Mouse (Mus musculus): Measurements from ENCODE around the gene Dock8. TPM values are rescaled to one million over a fixed set of nuclear protein-coding genes. Genes with fewer than 3 reads are reported as not detected.

Dock8 gene
- polyA plus RNA-seq (2011; ENCODE audit: insufficient read depth, insufficient read length, low read depth, missing spikeins): 0.57 and 2.6 TPM in 2 replicates

DNA sequence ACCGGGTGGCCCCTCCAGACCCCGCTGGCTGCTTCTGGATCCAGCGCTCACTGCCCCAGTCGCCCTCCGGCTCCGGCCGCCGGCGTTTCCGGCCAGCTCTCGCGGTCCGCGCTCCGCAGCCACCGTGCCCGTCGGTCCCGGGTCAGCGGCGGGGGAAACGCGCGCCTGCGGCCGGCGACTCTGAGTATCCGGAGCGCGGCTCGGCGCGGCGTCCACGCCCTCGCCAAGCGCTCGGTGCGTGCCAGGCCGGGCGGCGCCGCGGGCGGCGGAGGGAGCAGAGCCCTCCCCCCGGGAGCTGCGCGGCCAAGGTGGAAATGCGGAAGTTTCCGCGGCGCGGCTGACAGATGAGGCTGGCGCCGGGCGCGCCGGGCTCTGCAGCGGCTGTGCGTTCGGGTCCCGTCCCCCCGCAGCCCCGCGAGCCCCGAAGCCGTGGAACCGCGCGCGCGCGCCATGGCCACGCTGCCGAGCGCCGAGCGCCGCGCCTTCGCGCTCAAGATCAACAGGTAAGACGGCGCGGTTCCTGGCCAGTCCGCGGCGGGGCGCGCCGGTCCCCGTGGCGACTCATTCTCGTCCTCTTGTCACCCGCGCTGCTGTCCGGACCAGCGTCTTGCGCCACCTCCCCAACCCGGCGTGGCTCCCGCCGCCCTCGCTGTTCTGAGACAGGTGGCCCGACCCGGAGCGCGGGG is at the start of gene Dock8:
Dock8 (plus strand) TSS at position 334 of the 686 bp plus-strand sequence.
- TF ChIP-seq EP300 (IDR thresholded peaks at IDR 0.05; ENCODE audit: insufficient read depth, low read depth, low read length) (no peak), POLR2A (IDR thresholded peaks at IDR 0.05; ENCODE audit: insufficient read depth, low read length) (no peak), CTCF (IDR thresholded peaks at IDR 0.05; ENCODE audit: low read depth, low read length) (no peak)
- H3K4me1 ChIP-seq (ENCODE audit: control insufficient read depth, insufficient read depth, low read length): no peaks in the 10 kb centered on the region
- no peak within 1 kb of the TSS for H3K27ac ChIP-seq (ENCODE audit: insufficient read depth, low read length)

DNA sequence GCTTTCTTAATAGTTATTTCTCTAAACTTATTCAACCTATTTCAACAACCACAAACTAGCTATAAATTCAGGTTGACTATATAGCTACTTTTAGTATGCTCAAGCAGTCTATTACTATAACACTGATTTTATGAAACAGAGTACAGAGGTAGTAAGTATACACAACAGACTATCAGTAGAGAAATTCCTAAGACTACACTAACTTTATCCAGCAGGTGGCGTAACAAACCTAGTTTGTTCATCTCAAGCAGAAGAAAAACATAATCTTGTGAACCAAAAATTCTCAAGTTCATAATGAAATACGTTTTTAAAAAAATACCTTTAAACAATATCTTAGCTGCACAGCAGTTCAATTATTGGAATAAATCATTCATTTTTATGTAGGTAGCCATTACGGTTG is 40.8 kb upstream of the Dock8 start:
- Histone ChIP-seq H3K36me3 (ENCODE audit: control insufficient read depth, insufficient read depth, low read length, poor library complexity, severe bottlenecking) (peaks cover 12% of the 10 kb centered on the region), H3K27me3 (ENCODE audit: control insufficient read depth, insufficient read depth, low read length, poor library complexity, severe bottlenecking) (no peaks in the 10 kb centered on the region), H3K4me1 (ENCODE audit: control insufficient read depth, insufficient read depth, low read length) (no peaks in the 10 kb centered on the region), H3K4me3 (ENCODE audit: low read depth, low read length) (no peak overlapping the region), H3K27ac (ENCODE audit: insufficient read depth, low read length) (no peak overlapping the region), H3K9ac (ENCODE audit: low read depth, poor library complexity, severe bottlenecking) (no peak overlapping the region), H3K9me3 (replicated peaks; ENCODE audit: control insufficient read depth, insufficient read depth, low read length, poor library complexity, severe bottlenecking) (no peaks in the 10 kb centered on the region)
- TF ChIP-seq POLR2A (IDR thresholded peaks at IDR 0.05; ENCODE audit: insufficient read depth, low read length) (no peak), CTCF (IDR thresholded peaks at IDR 0.05; ENCODE audit: low read depth, low read length) (no peak), EP300 (IDR thresholded peaks at IDR 0.05; ENCODE audit: insufficient read depth, low read depth, low read length) (no peak)

More for the DNA sequence above, at the start of gene Dock8:
- Histone ChIP-seq H3K4me3 (ENCODE audit: low read depth, low read length) (peak within 1 kb of the TSS; percentile 86), H3K9ac (ENCODE audit: low read depth, poor library complexity, severe bottlenecking) (peak within 1 kb of the TSS; percentile 95), H3K27me3 (ENCODE audit: control insufficient read depth, insufficient read depth, low read length, poor library complexity, severe bottlenecking) (peaks cover 20% of the 10 kb centered on the region), H3K36me3 (ENCODE audit: control insufficient read depth, insufficient read depth, low read length, poor library complexity, severe bottlenecking) (no peaks in the 10 kb centered on the region; the same call in 1 of the 2 replicates), H3K9me3 (replicated peaks; ENCODE audit: control insufficient read depth, insufficient read depth, low read length, poor library complexity, severe bottlenecking) (no peaks in the 10 kb centered on the region)

DNA sequence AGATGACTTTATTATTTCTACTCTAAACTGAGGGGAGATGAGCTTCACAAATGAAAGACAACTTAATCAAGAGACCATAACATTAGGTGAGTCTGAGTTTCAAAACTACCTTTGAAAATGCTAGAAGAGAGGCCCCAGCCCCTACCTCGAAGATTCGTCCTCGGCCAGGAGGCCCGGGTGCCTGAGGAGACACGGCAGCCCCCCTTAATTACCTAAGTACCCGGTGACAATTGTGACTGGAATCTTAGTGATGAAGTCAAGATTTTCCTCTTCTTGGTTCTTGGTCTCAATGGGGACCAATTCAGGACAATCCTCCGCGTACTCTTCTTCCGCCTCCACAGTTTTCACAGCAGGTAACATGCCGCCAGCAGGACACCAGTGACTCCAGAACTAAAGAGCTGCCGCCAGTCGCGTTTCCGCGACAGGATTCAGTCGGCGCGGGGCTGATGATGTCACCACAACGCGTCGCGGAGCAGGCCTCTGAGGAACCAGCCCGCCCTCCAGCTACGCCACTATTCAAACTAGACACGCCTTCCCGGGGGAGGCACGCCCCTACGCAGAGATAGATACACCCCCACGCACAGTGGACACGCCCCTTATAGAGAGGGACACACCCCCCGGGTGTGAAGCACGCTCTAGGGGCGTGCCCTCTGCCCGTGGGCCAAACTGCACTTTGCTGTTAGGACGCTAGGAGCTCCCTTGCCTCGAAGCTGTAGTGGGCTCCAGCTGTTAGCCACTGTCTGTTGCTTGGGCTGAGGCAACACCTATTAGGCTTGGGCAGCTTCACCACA is 38.0 kb upstream of the Dock8 start, which contains the start of gene Cbwd1:
Cbwd1 (minus strand) TSS at position 439 of the 791 bp plus-strand sequence.
- no peaks in the 10 kb centered on the region for H3K9me3 ChIP-seq (replicated peaks; ENCODE audit: control insufficient read depth, insufficient read depth, low read length, poor library complexity, severe bottlenecking)
- H3K9ac ChIP-seq (ENCODE audit: low read depth, poor library complexity, severe bottlenecking): peak within 1 kb of the TSS; percentile 70
- H3K27ac ChIP-seq (ENCODE audit: insufficient read depth, low read length): no peak within 1 kb of the TSS
- H3K36me3 ChIP-seq (ENCODE audit: control insufficient read depth, insufficient read depth, low read length, poor library complexity, severe bottlenecking): peaks cover 3% of the 10 kb centered on the region; the same call in 1 of the 2 replicates
- H3K4me3 ChIP-seq (ENCODE audit: low read depth, low read length): peak within 1 kb of the TSS; percentile 87
- peak; percentile 85 for TF ChIP-seq POLR2A (IDR thresholded peaks at IDR 0.05; ENCODE audit: insufficient read depth, low read length)
- peak; percentile 52; the same call in 1 of the 2 replicates for TF ChIP-seq EP300 (IDR thresholded peaks at IDR 0.05; ENCODE audit: insufficient read depth, low read depth, low read length)
- TF ChIP-seq CTCF (IDR thresholded peaks at IDR 0.05; ENCODE audit: low read depth, low read length): peak; percentile 77
- H3K27me3 ChIP-seq (ENCODE audit: control insufficient read depth, insufficient read depth, low read length, poor library complexity, severe bottlenecking): no peaks in the 10 kb centered on the region
- H3K4me1 ChIP-seq (ENCODE audit: control insufficient read depth, insufficient read depth, low read length): no peaks in the 10 kb centered on the region

DNA sequence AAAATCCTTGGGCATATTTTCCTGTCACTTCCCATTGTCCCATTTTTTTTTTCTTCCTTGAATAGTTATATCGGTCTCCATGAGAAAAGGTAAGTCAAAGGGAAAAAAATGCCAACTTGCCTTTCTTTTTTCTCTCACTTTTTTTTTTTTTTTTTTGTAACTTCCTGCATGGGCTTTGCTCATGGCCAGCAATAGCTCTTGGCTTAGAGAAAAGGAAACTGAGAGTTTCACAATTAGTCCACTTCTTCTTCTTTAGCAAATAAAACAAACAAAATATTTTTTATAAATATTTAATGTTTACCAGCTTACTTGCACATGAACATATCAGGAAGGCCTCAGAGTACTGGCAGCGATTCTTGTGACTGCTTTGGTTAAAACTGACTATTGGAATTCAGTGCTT is 33.1 kb upstream of the Dock8 start:
- Histone ChIP-seq H3K4me3 (ENCODE audit: low read depth, low read length) (no peak overlapping the region), H3K36me3 (ENCODE audit: control insufficient read depth, insufficient read depth, low read length, poor library complexity, severe bottlenecking) (no peaks in the 10 kb centered on the region), H3K27ac (ENCODE audit: insufficient read depth, low read length) (no peak overlapping the region), H3K9ac (ENCODE audit: low read depth, poor library complexity, severe bottlenecking) (no peak overlapping the region), H3K9me3 (replicated peaks; ENCODE audit: control insufficient read depth, insufficient read depth, low read length, poor library complexity, severe bottlenecking) (no peaks in the 10 kb centered on the region), H3K4me1 (ENCODE audit: control insufficient read depth, insufficient read depth, low read length) (no peaks in the 10 kb centered on the region), H3K27me3 (ENCODE audit: control insufficient read depth, insufficient read depth, low read length, poor library complexity, severe bottlenecking) (no peaks in the 10 kb centered on the region)
- no peak for TF ChIP-seq CTCF (IDR thresholded peaks at IDR 0.05; ENCODE audit: low read depth, low read length)
- TF ChIP-seq EP300 (IDR thresholded peaks at IDR 0.05; ENCODE audit: insufficient read depth, low read depth, low read length): no peak
- no peak for TF ChIP-seq POLR2A (IDR thresholded peaks at IDR 0.05; ENCODE audit: insufficient read depth, low read length)

DNA sequence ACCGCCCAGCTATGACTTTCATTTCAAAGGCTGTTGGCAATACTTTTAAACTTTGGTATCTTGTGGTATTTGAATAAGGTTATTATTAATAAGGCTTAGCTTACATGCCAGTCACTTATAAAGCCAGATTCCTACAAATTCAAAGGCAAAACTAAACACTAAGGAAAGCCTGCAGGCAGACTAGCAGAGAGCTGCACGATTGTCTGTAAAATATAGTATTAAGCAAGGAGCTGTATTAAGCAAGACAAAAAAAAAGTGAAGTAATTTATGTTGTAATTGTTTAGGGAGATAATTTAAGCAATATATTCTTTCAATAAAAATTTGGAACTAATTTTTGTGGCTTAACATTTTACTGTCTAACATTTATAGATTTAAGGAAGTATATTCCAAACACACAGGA is 32.4 kb upstream of the Dock8 start:
- H3K27ac ChIP-seq (ENCODE audit: insufficient read depth, low read length): no peak overlapping the region
- H3K9me3 ChIP-seq (replicated peaks; ENCODE audit: control insufficient read depth, insufficient read depth, low read length, poor library complexity, severe bottlenecking): no peaks in the 10 kb centered on the region
- no peak for TF ChIP-seq CTCF (IDR thresholded peaks at IDR 0.05; ENCODE audit: low read depth, low read length)
- TF ChIP-seq EP300 (IDR thresholded peaks at IDR 0.05; ENCODE audit: insufficient read depth, low read depth, low read length): no peak
- no peak for TF ChIP-seq POLR2A (IDR thresholded peaks at IDR 0.05; ENCODE audit: insufficient read depth, low read length)
- H3K4me1 ChIP-seq (ENCODE audit: control insufficient read depth, insufficient read depth, low read length): no peaks in the 10 kb centered on the region
- H3K36me3 ChIP-seq (ENCODE audit: control insufficient read depth, insufficient read depth, low read length, poor library complexity, severe bottlenecking): no peaks in the 10 kb centered on the region
- H3K4me3 ChIP-seq (ENCODE audit: low read depth, low read length): no peak overlapping the region
- H3K27me3 ChIP-seq (ENCODE audit: control insufficient read depth, insufficient read depth, low read length, poor library complexity, severe bottlenecking): no peaks in the 10 kb centered on the region
- H3K9ac ChIP-seq (ENCODE audit: low read depth, poor library complexity, severe bottlenecking): no peak overlapping the region
